Comparison of ENCODE assay signal across 8 mouse cellular contexts in genomic region chr13:30749557-30750141, GRCm38 (mm10). TPM values are rescaled to one million over a fixed set of nuclear protein-coding genes. Genes with fewer than 3 reads are reported as not detected.
A peak's percentile ranks its signal among the peaks of the same experiment; 100 is the strongest.
DNase-seq lines count a peak whose midpoint lies in the region; ATAC-seq lines count a peak whose summit lies in the region.

No protein-coding gene starts in this region.

- no peaks in the 10 kb centered on the region for H3K36me3 ChIP-seq in heart, embryonic 11.5 days (ENCODE audit: control insufficient read depth, insufficient read depth, low read length)
- H3K36me3 ChIP-seq in hindbrain, embryonic 10.5 days, result no peaks in the 10 kb centered on the region
- no peaks in the 10 kb centered on the region for H3K36me3 ChIP-seq in macrophage (ENCODE audit: inconsistent target)

- peaks cover 6% of the 10 kb centered on the region for H3K4me1 ChIP-seq in heart, embryonic 11.5 days (ENCODE audit: control insufficient read depth, insufficient read depth, low read length)
- peaks cover 28% of the 10 kb centered on the region for H3K4me1 ChIP-seq in hindbrain, embryonic 10.5 days (replicated peaks)

- H3K9me3 ChIP-seq in heart, embryonic 11.5 days (replicated peaks; ENCODE audit: control insufficient read depth, low read length), result no peaks in the 10 kb centered on the region
- H3K9me3 ChIP-seq in hindbrain, embryonic 10.5 days, result no peaks in the 10 kb centered on the region

- no peak overlapping the region for H3K9ac ChIP-seq in heart, embryonic 11.5 days (ENCODE audit: low read depth, low read length)

- peak overlapping the region; percentile 51 for H3K4me3 ChIP-seq in heart, embryonic 11.5 days (ENCODE audit: low read depth, low read length)
- H3K4me3 ChIP-seq in hindbrain, embryonic 10.5 days, result peak overlapping the region; percentile 57
- H3K4me3 ChIP-seq in macrophage (ENCODE audit: inconsistent target), result peak overlapping the region; percentile 43

- H3K27me3 ChIP-seq in heart, embryonic 11.5 days (ENCODE audit: control insufficient read depth, insufficient read depth, low read length), result peaks cover 52% of the 10 kb centered on the region
- H3K27me3 ChIP-seq in hindbrain, embryonic 10.5 days (ENCODE audit: insufficient read depth, poor library complexity, severe bottlenecking), result peaks cover 84% of the 10 kb centered on the region

- H3K4me2 ChIP-seq in heart, embryonic 11.5 days, result peak overlapping the region; percentile 83

- WGBS in heart, embryonic 11.5 days (ENCODE audit: insufficient replicate concordance), result 4% methylated on average over 11 of the region's 11 CpGs
- WGBS in hindbrain, embryonic 10.5 days, result 3% methylated on average over 11 of the region's 11 CpGs
- 34% methylated on average over 11 of the region's 11 CpGs for WGBS in macrophage (ENCODE audit: missing documents)

- no peak for DNase-seq in heart, postnatal 4 days
- peak; percentile 15 for DNase-seq in adipocyte (ENCODE audit: low spot score)
- DNase-seq in hindbrain, embryonic 10.5 days (ENCODE audit: low spot score), result peak; percentile 42
- DNase-seq in right cerebral cortex, adult 18-20 months, result no peak
- no peak for DNase-seq in urinary bladder, postnatal 36 days (ENCODE audit: low spot score in 2 of 2)
- DNase-seq in cerebellum, postnatal 25 days, result no peak

- ATAC-seq in heart, embryonic 11.5 days (replicated peaks; ENCODE audit: insufficient number of reproducible peaks, low FRiP score, low TSS enrichment), result no peak

- H3K27ac ChIP-seq in heart, embryonic 11.5 days (ENCODE audit: low read depth, low read length), result no peak overlapping the region
- H3K27ac ChIP-seq in hindbrain, embryonic 10.5 days, result no peak overlapping the region
- peak overlapping the region; percentile 15; the same call in 1 of the 2 replicates for H3K27ac ChIP-seq in macrophage

- H3K79me2 ChIP-seq in macrophage (ENCODE audit: inconsistent target), result no peaks in the 10 kb centered on the region

RNA-seq across cellular contexts. Expression of gene Irf4, which starts 0.6 kb away (rescaled TPM):
- 0.03 TPM in 1 of 2 replicates, not detected in the other for polyA plus RNA-seq in heart, embryonic 11.5 days (2014; fragmentation: Nextera tagmentation; extraction: Ambion mirVana)
- under 1 TPM; 0.16 to 0.26 TPM for total RNA-seq in heart, postnatal 4 days (2021)
- not detected in 2 replicates for polyA plus RNA-seq in hindbrain, embryonic 10.5 days (2016; fragmentation: Nextera tagmentation; extraction: Ambion mirVana)
- total RNA-seq in macrophage (2018; cell fraction: chromatin; rRNA removed), result 10 to 100 TPM in 4 of 26 experiments, 1 to 10 TPM in 12, under 1 TPM in 9, not detected in 1; 0.26 to 26.4 (median 1.6) TPM
- 10 to 100 TPM in 2 of 26 experiments, 1 to 10 TPM in 14, under 1 TPM in 10; 0.37 to 17.3 (median 2.1) TPM for total RNA-seq in macrophage (2018; cell fraction: cytosol; rRNA removed)
- total RNA-seq in macrophage (2018; cell fraction: nucleus; rRNA removed), result 10 to 100 TPM in 5 of 26 experiments, 1 to 10 TPM in 16, under 1 TPM in 5; 0.55 to 21.8 (median 3.1) TPM
- polyA plus RNA-seq in macrophage (2018), result 0.88 to 1.5 TPM (median 1.2 TPM) in 3 replicates

Comparison
In these comparisons a context has a peak if more than half of its experiments do, and no peak if none do; other contexts are left out.
1. DNase-seq: peak in adipocyte (single experiment) and hindbrain, embryonic 10.5 days (single experiment); none in heart, postnatal 4 days (single experiment), right cerebral cortex, adult 18-20 months (single experiment), urinary bladder, postnatal 36 days (0 of 2) and cerebellum, postnatal 25 days (0 of 2).
2. Peak in every context shown above with its lines, with median percentiles within 50 percentile points of each other: H3K4me3 ChIP-seq.